Mouse (Mus musculus) myocyte (in vitro differentiated cells): ENCODE data around the gene E130309D02Rik. TPM values are rescaled to one million over a fixed set of nuclear protein-coding genes. Genes with fewer than 3 reads are reported as not detected.

Experiments used
- H3K27me3 ChIP-seq: one replicate; pipeline ENCODE4 v1.6.1; 2011; ENCODE audit not compliant: control insufficient read depth, insufficient read depth, insufficient read length
- H3K36me3 ChIP-seq: one replicate; pipeline ENCODE4 v1.6.1; 2011; ENCODE audit not compliant: control insufficient read depth, insufficient read depth
- H3K4me2 ChIP-seq: one replicate; pipeline ENCODE4 v1.6.1; 2011; ENCODE audit warnings: low read depth, control low read depth
- H3K4me3 ChIP-seq: one replicate; pipeline ENCODE4 v1.5.1; 2011; ENCODE audit warnings: mild to moderate bottlenecking, control low read depth, moderate library complexity
- H3K79me2 ChIP-seq: one replicate; pipeline ENCODE4 v1.6.1; 2011; ENCODE audit not compliant: control insufficient read depth, insufficient read depth
- H3ac ChIP-seq: one replicate; pipeline ENCODE4 v1.6.1; 2011; ENCODE audit not compliant: control insufficient read depth, insufficient read length
- CEBPB ChIP-seq: IDR thresholded peaks from 2 replicates; pipeline ENCODE4 v1.6.1; 2011; ENCODE audit warnings: mild to moderate bottlenecking, moderate library complexity; ENCODE audit not compliant: poor library complexity, insufficient read depth, severe bottlenecking
- E2F4 ChIP-seq: IDR thresholded peaks from one replicate; pipeline ENCODE4 v1.6.1; 2011; ENCODE audit warnings: mild to moderate bottlenecking, control low read depth, moderate library complexity; ENCODE audit not compliant: insufficient read depth
- MAX ChIP-seq: IDR thresholded peaks from one replicate; pipeline ENCODE4 v1.6.1; 2011; ENCODE audit warnings: low read depth, mild to moderate bottlenecking, control low read depth
- MYOD1 ChIP-seq, 3 experiments: IDR thresholded peaks; one replicate each; pipeline ENCODE4 v1.6.1; 2011; ENCODE audit warnings: control low read depth in 2 of 3, low read depth in 2 of 3, mild to moderate bottlenecking in 2 of 3, moderate library complexity in 1 of 3; ENCODE audit not compliant: insufficient read length in 2 of 3, control insufficient read depth in 1 of 3
- MYOG ChIP-seq, 3 experiments: IDR thresholded peaks; one replicate each; pipeline ENCODE4 v1.6.1; 2011; ENCODE audit warnings: control low read depth in 2 of 3, low read depth in 2 of 3, mild to moderate bottlenecking in 2 of 3; ENCODE audit not compliant: insufficient read length in 2 of 3, control insufficient read depth in 1 of 3, insufficient read depth in 1 of 3
- POLR2A ChIP-seq: IDR thresholded peaks from one replicate; pipeline ENCODE4 v1.6.1; 2011; ENCODE audit warnings: low read depth, mild to moderate bottlenecking, control low read depth, moderate library complexity; ENCODE audit not compliant: insufficient read length
- POLR2AphosphoS2 ChIP-seq: IDR thresholded peaks from one replicate; pipeline ENCODE4 v1.6.1; 2011; ENCODE audit warnings: low read depth, control low read depth; ENCODE audit not compliant: insufficient read length
- REST ChIP-seq: IDR thresholded peaks from one replicate; pipeline ENCODE4 v1.6.1; 2011; ENCODE audit warnings: mild to moderate bottlenecking, control low read depth, moderate library complexity; ENCODE audit not compliant: insufficient read depth, insufficient read length
- SRF ChIP-seq: IDR thresholded peaks from one replicate; pipeline ENCODE4 v1.6.1; 2011; ENCODE audit warnings: low read depth; ENCODE audit not compliant: control insufficient read depth, insufficient read length
- TCF12 ChIP-seq: IDR thresholded peaks from one replicate; pipeline ENCODE4 v1.6.1; 2011; ENCODE audit warnings: mild to moderate bottlenecking, control low read depth; ENCODE audit not compliant: poor library complexity, insufficient read depth, severe bottlenecking
- TCF3 ChIP-seq: IDR thresholded peaks from one replicate; pipeline ENCODE4 v1.6.1; 2011; ENCODE audit warnings: low read depth, control low read depth; ENCODE audit not compliant: insufficient read length
- USF1 ChIP-seq: IDR thresholded peaks from one replicate; pipeline ENCODE4 v1.6.1; 2011; ENCODE audit warnings: low read depth, mild to moderate bottlenecking, control low read depth, moderate library complexity
- polyA plus RNA-seq: library from polyadenylated mRNA; unstranded; fragments of >200 nt; fragmentation: generic; extraction: Trizol; gene quantifications from one replicate; pipeline ENCODE4 v1.2.1, GENCODE M21; 2012; ENCODE audit warnings: missing spikeins

The E130309D02Rik gene
- polyA plus RNA-seq, 1 experiment: 25.7 TPM

GRCm38 (mm10) chr5:143279247-143279646, 35.9 kb downstream of the E130309D02Rik start:
- no peaks in the 10 kb centered on the region for H3K27me3 ChIP-seq
- no peaks in the 10 kb centered on the region for H3K36me3 ChIP-seq
- H3K4me2 ChIP-seq: no peak overlapping the region
- H3K4me3 ChIP-seq: no peak overlapping the region
- TF ChIP-seq MYOG (IDR thresholded peaks at IDR 0.05; ENCODE audit: control insufficient read depth in 1 of 3, insufficient read depth in 1 of 3, insufficient read length in 2 of 3, low read depth in 2 of 3) (no peak), CEBPB (no peak), USF1 (no peak), MAX (no peak), POLR2A (no peak), REST (no peak), TCF3 (no peak), POLR2AphosphoS2 (no peak), MYOD1 (IDR thresholded peaks at IDR 0.05; ENCODE audit: control insufficient read depth in 1 of 3, insufficient read length in 2 of 3, low read depth in 2 of 3) (no peak), SRF (no peak), TCF12 (no peak), E2F4 (no peak)
- no peaks in the 10 kb centered on the region for H3K79me2 ChIP-seq
- H3ac ChIP-seq: no peak overlapping the region

- TF ChIP-seq CEBPB (no peak), MYOG (IDR thresholded peaks at IDR 0.05; ENCODE audit: control insufficient read depth in 1 of 3, insufficient read depth in 1 of 3, insufficient read length in 2 of 3, low read depth in 2 of 3) (no peak), SRF (no peak), E2F4 (no peak), POLR2A (no peak)
- H3ac ChIP-seq: no peak overlapping the region
- no peaks in the 10 kb centered on the region for H3K79me2 ChIP-seq
- no peaks in the 10 kb centered on the region for H3K27me3 ChIP-seq
- no peaks in the 10 kb centered on the region for H3K36me3 ChIP-seq
- no peak overlapping the region for H3K4me3 ChIP-seq
- H3K4me2 ChIP-seq: no peak overlapping the region
These were observed 39.4 kb downstream of the E130309D02Rik start for GRCm38 (mm10) chr5:143275761-143276160.

GRCm38 (mm10) chr5:143272540-143273330, 42.4 kb downstream of the E130309D02Rik start:
- H3K4me2 ChIP-seq: peak overlapping the region; percentile 80
- no peaks in the 10 kb centered on the region for H3K27me3 ChIP-seq
- H3K79me2 ChIP-seq: peaks cover 5% of the 10 kb centered on the region
- H3K4me3 ChIP-seq: no peak overlapping the region
- no peak for TF ChIP-seq POLR2A
- no peak for TF ChIP-seq MAX
- no peak for TF ChIP-seq CEBPB
- no peak for TF ChIP-seq MYOG (IDR thresholded peaks at IDR 0.05; ENCODE audit: control insufficient read depth in 1 of 3, insufficient read depth in 1 of 3, insufficient read length in 2 of 3, low read depth in 2 of 3)
- TF ChIP-seq POLR2AphosphoS2: no peak
- no peak for TF ChIP-seq TCF3
- no peak overlapping the region for H3ac ChIP-seq
- H3K36me3 ChIP-seq: no peaks in the 10 kb centered on the region

GRCm38 (mm10) chr5:143272108-143272507, 43.1 kb downstream of the E130309D02Rik start:
- no peak overlapping the region for H3K4me3 ChIP-seq
- TF ChIP-seq TCF3 (no peak), SRF (no peak), TCF12 (no peak), USF1 (no peak), CEBPB (no peak), POLR2AphosphoS2 (no peak), MYOG (IDR thresholded peaks at IDR 0.05; ENCODE audit: control insufficient read depth in 1 of 3, insufficient read depth in 1 of 3, insufficient read length in 2 of 3, low read depth in 2 of 3) (no peak), MAX (no peak), POLR2A (no peak), E2F4 (no peak), MYOD1 (IDR thresholded peaks at IDR 0.05; ENCODE audit: control insufficient read depth in 1 of 3, insufficient read length in 2 of 3, low read depth in 2 of 3) (no peak), REST (no peak)
- no peak overlapping the region for H3ac ChIP-seq
- H3K27me3 ChIP-seq: no peaks in the 10 kb centered on the region
- peaks cover 5% of the 10 kb centered on the region for H3K79me2 ChIP-seq
- no peaks in the 10 kb centered on the region for H3K36me3 ChIP-seq
- H3K4me2 ChIP-seq: peak overlapping the region; percentile 80

GRCm38 (mm10) chr5:143271642-143272041, 43.5 kb downstream of the E130309D02Rik start:
- TF ChIP-seq MYOD1 (IDR thresholded peaks at IDR 0.05; ENCODE audit: control insufficient read depth in 1 of 3, insufficient read length in 2 of 3, low read depth in 2 of 3) (no peak), POLR2A (no peak), CEBPB (peak; percentile 57), USF1 (no peak), MAX (no peak)
- peaks cover 5% of the 10 kb centered on the region for H3K79me2 ChIP-seq
- peak overlapping the region; percentile 80 for H3K4me2 ChIP-seq
- no peaks in the 10 kb centered on the region for H3K27me3 ChIP-seq
- no peaks in the 10 kb centered on the region for H3K36me3 ChIP-seq
- H3ac ChIP-seq: no peak overlapping the region
- H3K4me3 ChIP-seq: peak overlapping the region; percentile 93
